Mouse (Mus musculus) kidney, adult 2 months (tissue): ENCODE data around the gene Pdzd2. TPM values are rescaled to one million over a fixed set of nuclear protein-coding genes. Genes with fewer than 3 reads are reported as not detected.

Experiments
- DNase-seq: peaks from one replicate; pipeline ENCODE4 v3.0.0; 2021
- H3K27ac ChIP-seq: fragments of 200-500 bp; 2 replicates; pipeline ENCODE4 v1.5.1; 2012; ENCODE audit warnings: low read depth, low read length, control low read depth, inconsistent platforms; ENCODE audit not compliant: insufficient read depth
- H3K27me3 ChIP-seq: fragments of 200-500 bp; replicated peaks from 2 replicates; pipeline ENCODE4 v1.6.1; 2012; ENCODE audit warnings: mild to moderate bottlenecking, moderate library complexity, low read length, inconsistent platforms; ENCODE audit not compliant: control insufficient read depth, insufficient read depth
- H3K36me3 ChIP-seq: fragments of 200-500 bp; 2 replicates; pipeline ENCODE4 v1.6.1; 2012; ENCODE audit warnings: mild to moderate bottlenecking, moderate library complexity, low read length, inconsistent platforms; ENCODE audit not compliant: control insufficient read depth, insufficient read depth
- H3K4me1 ChIP-seq: fragments of 200-500 bp; 2 replicates; pipeline ENCODE4 v1.6.1; 2011; ENCODE audit warnings: low read length; ENCODE audit not compliant: control insufficient read depth, insufficient read depth
- H3K4me3 ChIP-seq: fragments of 200-500 bp; 2 replicates; pipeline ENCODE4 v1.5.1; 2011; ENCODE audit warnings: mild to moderate bottlenecking, low read depth, low read length, control low read depth; ENCODE audit not compliant: insufficient read depth
- CTCF ChIP-seq: fragments of 200-500 bp; conservative IDR thresholded peaks from 2 replicates; pipeline ENCODE4 v1.5.1; 2011; ENCODE audit warnings: low read depth, mild to moderate bottlenecking, control low read depth, low read length, moderate library complexity, mixed read lengths; ENCODE audit not compliant: insufficient read depth, insufficient read length
- POLR2A ChIP-seq: fragments of 200-500 bp; IDR thresholded peaks from one replicate; pipeline ENCODE4 v1.6.1; 2011; ENCODE audit warnings: low read depth, low read length, control low read depth
- WGBS: fragments of 180-500 bp; shearing (Covaris S2); methylation state at CpG from one replicate; pipeline ENCODE4 v1.1.7; 2018; 5-methylcytosine and 5-hydroxymethylcytosine counted together
- polyA plus RNA-seq: library from polyadenylated mRNA; depleted of rRNA; stranded (reverse); fragments of >200 nt; gene quantifications from 2 replicates; pipeline ENCODE4 v1.2.3, GENCODE M21; 2012; rRNA removed

Pdzd2 gene
- polyA plus RNA-seq, result 16.5 and 17.3 TPM in 2 replicates

DNA sequence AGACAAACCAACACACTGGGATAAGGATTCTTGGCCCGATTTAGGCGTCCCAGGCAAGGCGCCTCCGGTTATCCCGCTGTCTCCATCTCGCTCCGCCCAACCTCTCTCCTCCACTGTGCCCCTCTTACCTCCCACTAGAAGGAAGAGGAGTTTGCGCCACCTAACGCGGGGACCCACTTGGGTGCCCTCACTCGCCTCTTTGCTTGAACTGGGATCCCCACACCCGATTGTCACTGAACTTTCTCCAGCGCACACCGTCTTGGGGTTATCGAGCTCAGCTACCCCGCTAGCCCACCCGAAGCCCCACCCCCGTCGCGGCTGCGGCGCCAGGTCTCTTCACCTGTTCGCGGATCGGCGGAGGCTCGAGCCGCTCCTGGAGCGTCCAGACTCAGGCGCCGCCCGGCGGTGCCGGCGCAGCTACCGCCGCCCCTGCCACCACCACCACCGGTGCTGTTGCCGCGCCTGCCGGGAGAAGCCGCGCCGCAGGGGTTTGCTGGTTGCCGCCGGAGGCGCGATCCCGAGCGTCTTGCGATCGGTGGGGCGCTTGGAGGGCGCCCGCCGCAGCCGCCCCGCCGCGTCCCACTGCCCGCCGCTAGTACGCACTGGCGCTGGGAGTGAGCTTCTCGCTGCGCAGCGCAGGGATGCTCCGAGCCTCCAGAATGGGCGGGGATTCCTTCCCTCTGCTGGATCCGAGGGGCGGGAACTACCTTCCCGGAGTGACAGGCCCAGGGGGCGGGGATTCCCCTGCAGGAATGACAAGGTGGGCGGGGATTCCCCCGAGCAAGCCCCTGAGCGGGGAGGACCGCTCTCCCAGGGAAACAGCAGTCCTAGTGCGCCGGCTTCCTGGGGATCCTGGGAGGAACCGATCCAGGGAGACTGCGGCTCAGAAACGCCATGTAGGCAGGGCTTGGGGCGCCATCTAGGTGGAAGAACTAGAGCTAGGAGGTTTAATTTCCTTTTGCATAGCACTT is at the start of gene Pdzd2:
Pdzd2 (minus strand) TSS at position 648 of the 971 bp plus-strand sequence.
- DNase-seq, result peak; percentile 97
- H3K36me3 ChIP-seq, result no peaks in the 10 kb centered on the region
- TF ChIP-seq CTCF (no peak; the same call in 1 of the 2 replicates), POLR2A (no peak)
- H3K27me3 ChIP-seq, result no peaks in the 10 kb centered on the region
- H3K27ac ChIP-seq, result no peak within 1 kb of the TSS
- under 1% methylated on average over 81 of the region's 83 CpGs for WGBS
- H3K4me1 ChIP-seq, result no peaks in the 10 kb centered on the region
- H3K4me3 ChIP-seq, result peak within 1 kb of the TSS; percentile 46

DNA sequence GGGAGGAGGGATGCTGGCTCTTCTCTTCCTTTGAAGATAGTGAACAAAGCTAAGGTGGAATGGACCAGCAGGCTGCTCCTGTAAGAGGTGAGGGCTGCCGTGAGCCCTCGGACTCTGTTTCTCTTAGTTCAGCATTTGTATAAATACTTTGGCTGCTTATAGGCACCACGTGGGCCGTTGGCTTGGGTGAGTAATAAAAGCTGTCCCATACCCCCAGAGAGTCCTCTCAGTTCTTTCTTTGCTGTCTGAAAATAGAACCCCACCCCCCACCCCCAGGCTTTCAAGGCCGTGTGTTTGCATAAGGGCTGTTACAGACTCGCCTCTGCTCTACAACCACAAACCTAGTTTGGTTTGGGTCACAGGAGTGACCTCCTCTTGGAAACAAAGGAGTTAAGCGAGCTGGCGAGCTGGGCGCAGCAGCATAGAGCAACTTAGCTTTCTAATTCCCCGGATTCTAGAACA is 49.7 kb upstream of the Pdzd2 start:
- H3K4me1 ChIP-seq, result no peaks in the 10 kb centered on the region
- no peak overlapping the region for H3K4me3 ChIP-seq
- no peaks in the 10 kb centered on the region for H3K36me3 ChIP-seq
- H3K27ac ChIP-seq, result no peak overlapping the region
- WGBS, result 24% methylated on average over 10 of the region's 10 CpGs
- TF ChIP-seq CTCF (no peak), POLR2A (no peak)
- no peaks in the 10 kb centered on the region for H3K27me3 ChIP-seq
- no peak for DNase-seq

DNA sequence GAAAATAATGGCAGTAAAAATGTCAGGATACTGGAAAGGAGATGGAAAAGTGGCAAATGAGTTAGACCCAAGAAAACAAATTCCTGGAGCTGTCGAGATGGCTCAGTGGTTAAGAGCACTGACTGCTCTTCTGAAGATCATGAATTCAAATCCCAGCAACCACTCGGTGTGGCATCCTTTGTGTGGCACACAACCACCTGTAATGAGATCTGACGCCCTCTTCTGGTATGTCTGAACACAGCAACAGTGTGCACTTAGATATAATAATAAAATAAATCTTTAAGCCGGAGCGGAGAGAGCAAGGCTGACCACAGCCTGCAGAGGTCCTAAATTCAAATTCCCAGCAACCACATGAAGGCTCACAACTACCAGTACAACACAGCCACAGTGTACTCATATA is 48.8 kb upstream of the Pdzd2 start:
- no peak for TF ChIP-seq POLR2A
- TF ChIP-seq CTCF, result no peak
- 73% methylated on average over 5 of the region's 5 CpGs for WGBS
- no peak overlapping the region for H3K27ac ChIP-seq
- H3K36me3 ChIP-seq, result no peaks in the 10 kb centered on the region
- DNase-seq, result no peak
- H3K4me1 ChIP-seq, result no peaks in the 10 kb centered on the region
- no peak overlapping the region for H3K4me3 ChIP-seq
- H3K27me3 ChIP-seq, result no peaks in the 10 kb centered on the region

DNA sequence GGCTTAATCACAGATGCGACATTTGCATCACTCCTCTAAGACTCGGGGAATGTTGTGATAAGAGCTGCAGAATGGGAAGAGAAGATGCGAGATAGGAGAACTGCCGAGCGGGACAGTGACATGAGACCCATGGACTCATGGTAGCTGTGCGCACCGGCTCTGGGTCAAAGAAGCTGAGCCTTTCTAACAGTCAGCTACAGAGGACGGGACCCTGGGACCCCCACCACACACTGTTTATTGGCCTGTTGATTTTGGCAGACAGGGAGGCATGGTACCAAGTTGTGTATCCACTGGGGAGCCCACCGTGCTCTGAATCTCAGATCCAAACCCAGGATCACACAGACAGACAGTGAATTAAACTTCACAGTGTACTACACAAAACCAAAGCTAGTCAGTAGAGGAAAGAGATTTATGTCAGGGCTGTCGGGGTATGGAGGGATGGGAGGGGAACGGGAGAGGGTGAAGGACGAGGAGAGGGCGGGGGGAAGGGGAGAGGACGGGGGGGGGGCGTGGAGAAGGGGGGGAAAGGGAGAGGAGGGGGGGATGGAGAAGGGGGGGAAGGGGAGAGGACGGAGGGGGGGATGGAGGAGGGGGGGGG is 42.1 kb upstream of the Pdzd2 start:
- no peak overlapping the region for H3K27ac ChIP-seq
- no peak overlapping the region for H3K4me3 ChIP-seq
- WGBS, result 48% methylated on average over 13 of the region's 16 CpGs
- H3K27me3 ChIP-seq, result no peaks in the 10 kb centered on the region
- DNase-seq, result no peak
- no peaks in the 10 kb centered on the region for H3K36me3 ChIP-seq
- no peak for TF ChIP-seq CTCF
- no peak for TF ChIP-seq POLR2A
- no peaks in the 10 kb centered on the region for H3K4me1 ChIP-seq

DNA sequence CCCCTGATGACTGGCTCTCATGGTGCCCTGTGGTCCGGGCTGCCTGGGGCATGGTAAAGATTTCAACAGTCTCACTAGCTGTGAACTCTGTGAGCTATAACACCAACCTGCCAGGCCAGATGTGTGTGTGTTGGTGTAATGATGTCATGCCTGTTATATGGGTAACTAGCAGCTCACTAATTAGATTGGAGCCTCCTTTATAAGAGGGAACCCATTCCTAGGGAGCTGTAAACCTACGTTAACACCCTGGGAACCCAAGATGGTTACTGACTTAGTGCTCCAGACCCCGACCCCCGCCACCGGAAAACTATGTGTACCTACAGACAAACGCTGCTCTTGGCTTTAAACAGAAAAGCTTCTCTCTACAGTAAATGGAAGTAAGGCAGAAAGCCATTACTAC is 41.6 kb upstream of the Pdzd2 start:
- TF ChIP-seq POLR2A (no peak), CTCF (no peak)
- no peak for DNase-seq
- H3K4me1 ChIP-seq, result no peaks in the 10 kb centered on the region
- H3K36me3 ChIP-seq, result no peaks in the 10 kb centered on the region
- H3K27me3 ChIP-seq, result no peaks in the 10 kb centered on the region
- H3K4me3 ChIP-seq, result no peak overlapping the region
- WGBS, result 65% methylated on average over 6 of the region's 6 CpGs
- H3K27ac ChIP-seq, result no peak overlapping the region

DNA sequence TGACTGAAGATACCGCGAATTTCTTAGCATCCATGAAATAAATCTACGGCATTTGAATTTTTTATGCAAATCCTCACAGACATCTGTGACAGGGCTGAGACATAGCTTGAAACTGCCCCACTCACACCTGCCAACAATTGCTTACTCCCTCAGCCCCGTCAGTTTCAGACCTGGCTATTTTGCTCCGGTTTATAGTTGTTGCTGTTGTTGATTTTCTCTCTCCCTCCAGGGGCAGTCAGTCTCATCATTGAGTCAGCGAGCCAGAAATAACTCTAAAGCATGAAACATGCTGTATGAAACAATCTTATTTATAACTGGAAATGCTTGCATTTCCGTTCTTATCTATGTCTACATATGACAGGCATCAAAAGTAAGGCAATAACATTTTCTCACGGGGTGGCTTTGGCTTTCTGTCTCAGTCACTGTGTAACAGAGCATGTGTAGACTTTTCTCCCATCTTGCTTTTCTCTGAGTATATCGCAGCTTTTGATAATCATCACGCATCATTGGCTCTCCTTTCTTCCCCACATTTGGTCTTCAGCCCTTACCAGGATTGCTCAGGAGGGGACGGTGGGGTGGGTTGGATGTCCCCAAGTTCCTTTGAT is 34.5 kb upstream of the Pdzd2 start:
- WGBS, result 70% methylated on average over 11 of the region's 11 CpGs
- H3K27ac ChIP-seq, result no peak overlapping the region
- H3K27me3 ChIP-seq, result no peaks in the 10 kb centered on the region
- no peaks in the 10 kb centered on the region for H3K36me3 ChIP-seq
- DNase-seq, result no peak
- TF ChIP-seq POLR2A (no peak), CTCF (no peak)
- no peak overlapping the region for H3K4me3 ChIP-seq
- H3K4me1 ChIP-seq, result no peaks in the 10 kb centered on the region
